Mouse (Mus musculus) gastrocnemius, adult 2 months (tissue): ENCODE results near the gene Sumf2. TPM values are rescaled to one million over a fixed set of nuclear protein-coding genes. Genes with fewer than 3 reads are reported as not detected.

ENCODE experiments used
- DNase-seq: peaks from one replicate; pipeline ENCODE4 v3.0.0; 2022
- H3K27ac ChIP-seq: fragments of 200-600 bp; 2 replicates; pipeline ENCODE4 v1.8.1; 2022; ENCODE audit warnings: mild to moderate bottlenecking
- H3K4me3 ChIP-seq: fragments of 200-600 bp; 2 replicates; pipeline ENCODE4 v1.8.1; 2022; ENCODE audit warnings: mild to moderate bottlenecking, moderate library complexity
- CTCF ChIP-seq: fragments of 200-600 bp; IDR thresholded peaks from 2 replicates; pipeline ENCODE4 v1.8.1; 2022; ENCODE audit warnings: antibody characterized with exemption, mild to moderate bottlenecking, moderate library complexity
- intact Hi-C: fragments of 180-260 bp; cut with DNase I; formaldehyde crosslinking; loops from one replicate; pipeline ENCODE4 v1.15.1; 2025
- total RNA-seq, 2 experiments: library from RNA; stranded (reverse); gene quantifications; 2 replicates each; pipeline ENCODE4 v1.2.3; 2021

Gene Sumf2
- total RNA-seq, 2 experiments from 2014 or later: 6.5 to 11.0 TPM

DNA sequence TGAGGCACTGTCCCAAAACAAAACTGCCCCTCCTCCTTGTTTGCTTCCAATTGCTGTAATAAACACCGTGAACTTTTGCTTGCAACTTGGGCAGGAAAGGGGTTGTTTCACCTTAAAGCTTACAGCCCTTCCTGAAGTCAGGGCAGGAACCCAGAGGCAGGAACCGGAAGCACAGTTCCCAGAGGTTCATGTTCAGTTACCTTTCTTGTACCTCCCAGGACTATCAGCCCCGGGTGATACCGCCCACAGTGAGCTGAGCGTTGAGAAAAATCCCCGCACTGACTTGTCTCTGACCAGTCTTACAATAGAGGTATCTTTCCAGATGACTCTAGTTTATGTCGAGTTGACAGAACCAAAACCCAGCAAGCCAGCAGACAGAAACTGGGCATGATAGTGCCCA lies 62.8 kb downstream of the Sumf2 start:
- intact Hi-C loops: loop anchor here (5.0 kb wide), 1 partner anchor 93 kb away; the partner anchor contains the start of gene Gusb
- Histone ChIP-seq H3K27ac (no peak overlapping the region), H3K4me3 (no peak overlapping the region)
- no peak for DNase-seq
- no peak for TF ChIP-seq CTCF

Other genes with a start within 250 kb of the Sumf2 start
- 1 to 10 TPM; 1.8 to 2.4 TPM for gene Zfp11, start 176.9 kb upstream of the Sumf2 start, total RNA-seq
- not detected for gene Sept14, start 138.5 kb upstream of the Sumf2 start, total RNA-seq
- gene Mrps17, start 131.5 kb upstream of the Sumf2 start, total RNA-seq: 10 to 100 TPM; 57.6 to 63.1 TPM
- 100 to 1,000 TPM; 500 to 681 TPM for gene Nipsnap2, start 121.9 kb upstream of the Sumf2 start, total RNA-seq
- gene Psph, start 59.5 kb upstream of the Sumf2 start, total RNA-seq: 10 to 100 TPM; 13.0 to 15.4 TPM
- gene Chchd2, start 40.5 kb downstream of the Sumf2 start, total RNA-seq: 100 to 1,000 TPM; 604 to 698 TPM
- under 1 TPM; 0.20 to 0.45 TPM for gene Zbed5, start 48.7 kb downstream of the Sumf2 start, total RNA-seq
- 100 to 1,000 TPM; 314 to 437 TPM for gene Phkg1, start 51.6 kb downstream of the Sumf2 start, total RNA-seq
- gene Nupr1l, start 61.6 kb downstream of the Sumf2 start, total RNA-seq: not detected
- gene Vkorc1l1, start 95.0 kb downstream of the Sumf2 start, total RNA-seq: 10 to 100 TPM; 21.4 to 22.9 TPM
- gene Gusb, start 156.1 kb downstream of the Sumf2 start, total RNA-seq: 1 to 10 TPM; 5.6 to 8.3 TPM
- gene Asl, start 182.3 kb downstream of the Sumf2 start, total RNA-seq: 10 to 100 TPM in 1 of 2 experiments, 1 to 10 TPM in 1; 9.3 to 13.2 TPM
- 10 to 100 TPM; 18.7 to 19.3 TPM for gene Crcp, start 182.3 kb downstream of the Sumf2 start, total RNA-seq
- 1 to 10 TPM; 3.7 to 5.4 TPM for gene Tpst1, start 226.3 kb downstream of the Sumf2 start, total RNA-seq